Mouse (Mus musculus) G1E (cell line): ENCODE data around the gene Hs2st1.

Source experiments
- CTCF ChIP-seq: IDR thresholded peaks from 2 replicates; pipeline ENCODE4 v1.5.1; 2012; ENCODE audit warnings: low read depth, low read length, inconsistent platforms, mixed read lengths
- GATA1 ChIP-seq: IDR thresholded peaks from 2 replicates; pipeline ENCODE4 v1.6.1; 2012; ENCODE audit warnings: borderline replicate concordance, low read length, inconsistent platforms, mixed read lengths
- TAL1 ChIP-seq: conservative IDR thresholded peaks from 2 replicates; pipeline ENCODE4 v1.6.1; 2012; ENCODE audit warnings: low read depth, low read length, inconsistent platforms, mixed read lengths

- TF ChIP-seq CTCF (no peak), TAL1 (no peak), GATA1 (no peak)
These were observed 24.8 kb downstream of the Hs2st1 start for GRCm38 (mm10) chr3:144545152-144545551.
